Mouse (Mus musculus) liver, adult (tissue): ENCODE data around the gene Relch.
A peak's percentile ranks its signal among the peaks of the same experiment; 100 is the strongest.

ENCODE experiments used
- GATA4 ChIP-seq: IDR thresholded peaks from 2 replicates; pipeline ENCODE4 v1.6.1; 2014; ENCODE audit warnings: mild to moderate bottlenecking, low read length; ENCODE audit not compliant: insufficient replicate concordance

Relch gene

DNA sequence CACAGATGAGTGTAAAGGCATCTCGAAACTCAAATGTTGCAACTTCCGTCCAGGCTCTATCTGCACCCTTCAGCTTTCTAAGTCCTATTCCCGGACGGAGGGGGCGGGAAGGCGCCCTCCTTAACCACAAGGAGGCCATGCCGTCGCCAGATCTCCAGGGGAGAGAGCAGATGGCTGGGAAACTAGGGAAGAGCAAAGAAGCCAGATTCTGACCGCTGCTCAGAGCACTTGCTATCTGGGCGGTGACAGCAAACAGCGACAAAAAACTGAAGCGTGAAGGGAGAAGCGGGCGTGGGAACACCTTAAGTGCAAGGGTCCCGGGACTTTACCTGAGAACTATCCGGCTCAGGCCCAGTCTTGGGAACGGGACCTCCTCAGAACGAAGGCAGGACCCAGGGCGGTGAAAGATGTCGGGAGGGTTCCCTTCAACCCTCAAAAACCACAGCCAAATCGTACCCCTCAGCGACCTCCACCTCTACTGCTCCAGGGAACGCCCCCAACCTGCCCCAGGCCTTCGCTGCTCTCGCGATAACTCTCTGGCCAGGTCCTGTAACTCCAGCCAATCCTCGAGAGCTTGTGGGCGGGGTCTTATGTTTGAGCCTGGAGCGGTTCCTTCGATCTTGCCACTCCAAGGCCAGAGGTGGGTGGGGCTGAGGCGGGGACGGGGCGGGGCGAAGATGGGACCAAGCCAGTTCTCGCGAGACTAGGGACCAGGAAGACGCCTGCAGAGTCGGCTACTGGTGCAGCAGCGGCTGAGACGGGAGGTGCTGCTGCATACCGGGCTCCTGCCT lies at the start of gene Relch, which contains the start of gene Pign:
TSS of gene Relch (plus strand) at position 691 of the 791 bp plus-strand sequence.
TSS of gene Pign (minus strand) at position 507 of the 791 bp plus-strand sequence.
- TF ChIP-seq GATA4 = peak; percentile 24; the same call in 1 of the 2 replicates

DNA sequence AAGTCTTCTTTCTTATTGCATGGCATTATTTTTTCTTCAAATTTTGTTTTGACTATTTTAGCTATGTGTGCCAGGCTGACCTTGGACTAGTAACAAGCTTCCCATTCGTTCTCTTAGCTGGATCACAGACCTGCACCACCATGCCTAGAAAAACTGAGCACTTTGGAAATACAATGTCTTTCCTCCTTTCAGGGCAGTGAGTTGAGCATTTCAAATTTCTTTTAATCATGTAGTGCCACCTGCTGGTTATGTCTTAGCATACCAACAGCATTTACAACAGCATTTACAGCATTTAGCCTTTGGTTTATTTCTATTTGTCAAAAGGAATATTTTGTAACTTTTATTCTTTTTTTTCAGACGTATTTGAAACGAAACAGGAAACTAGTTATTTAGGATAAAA lies 33.2 kb upstream of the Relch start:
- TF ChIP-seq GATA4 = no peak

DNA sequence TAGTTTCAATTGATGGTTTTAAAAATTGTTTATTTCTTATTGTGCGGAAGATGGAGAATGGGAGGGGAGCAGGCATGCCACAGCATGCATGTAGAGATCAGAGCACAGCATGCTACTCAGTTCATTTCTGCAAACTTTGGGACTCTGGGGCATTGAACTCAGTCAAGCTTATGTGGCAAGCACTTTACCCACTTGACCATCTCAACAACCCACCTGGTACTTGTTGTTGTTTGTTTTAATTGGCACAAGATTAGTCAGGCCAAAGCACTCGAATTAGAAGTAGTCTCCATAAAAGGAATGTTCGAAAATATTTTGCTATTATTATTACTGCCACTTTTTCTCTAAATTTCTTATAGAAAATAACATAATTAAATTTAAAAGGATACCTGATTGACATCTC lies 19.6 kb upstream of the Relch start:
- no peak for TF ChIP-seq GATA4

DNA sequence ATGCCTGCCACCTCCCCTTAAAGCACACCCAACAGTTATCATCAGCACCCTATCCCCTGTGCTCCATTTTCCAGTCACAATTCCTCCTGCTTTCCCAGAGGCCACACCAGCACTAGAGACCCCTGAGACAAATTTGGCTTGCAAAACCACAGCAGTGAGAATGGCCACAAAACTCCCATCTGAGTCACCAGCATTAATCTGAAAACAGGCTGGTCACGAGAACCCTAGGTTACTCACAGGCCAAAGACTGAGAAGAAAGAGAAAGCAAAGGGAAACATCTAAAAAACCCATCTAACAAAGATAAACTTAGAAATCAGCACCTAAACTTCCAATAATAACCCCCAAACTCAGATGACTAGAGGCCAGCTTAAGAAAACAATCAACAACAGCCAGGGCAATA lies 13.0 kb upstream of the Relch start:
- TF ChIP-seq GATA4 = no peak

DNA sequence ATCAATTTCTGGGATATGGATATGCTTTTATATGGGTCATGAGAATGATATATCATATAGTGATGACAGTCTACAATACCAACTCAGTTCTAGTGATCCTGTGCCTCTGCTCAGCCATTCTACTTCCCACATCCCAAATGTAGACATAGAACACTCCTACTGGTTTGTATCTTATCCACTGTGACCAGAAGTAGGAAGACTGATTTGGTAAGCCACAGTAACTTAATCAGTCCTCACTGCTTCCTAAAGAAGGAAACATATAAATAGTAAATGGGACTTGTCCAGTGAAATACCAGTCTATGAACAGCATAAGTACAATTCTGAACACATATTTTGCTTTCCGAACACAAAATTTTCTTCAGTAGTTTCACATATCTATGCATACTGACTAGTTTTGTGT lies 9.7 kb upstream of the Relch start:
- TF ChIP-seq GATA4 = no peak

DNA sequence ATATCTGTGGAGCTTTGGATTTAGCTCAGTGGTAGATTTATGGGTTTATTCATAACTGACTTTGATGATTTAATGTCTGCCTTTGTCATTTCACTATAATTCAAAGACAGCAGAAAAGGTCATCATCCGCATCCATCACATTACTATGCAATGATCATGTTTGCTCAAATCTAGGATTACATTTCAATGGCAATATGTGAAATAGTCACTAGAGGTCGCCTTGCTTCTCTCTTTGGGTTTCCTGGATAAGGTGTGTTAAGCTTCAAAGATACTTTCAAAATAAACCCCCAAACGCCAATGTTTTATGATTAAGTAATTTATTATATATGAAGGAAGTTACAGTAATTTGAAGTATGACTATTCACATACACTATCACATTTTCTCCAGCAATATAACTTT lies 3.6 kb upstream of the Relch start:
- TF ChIP-seq GATA4 = no peak

DNA sequence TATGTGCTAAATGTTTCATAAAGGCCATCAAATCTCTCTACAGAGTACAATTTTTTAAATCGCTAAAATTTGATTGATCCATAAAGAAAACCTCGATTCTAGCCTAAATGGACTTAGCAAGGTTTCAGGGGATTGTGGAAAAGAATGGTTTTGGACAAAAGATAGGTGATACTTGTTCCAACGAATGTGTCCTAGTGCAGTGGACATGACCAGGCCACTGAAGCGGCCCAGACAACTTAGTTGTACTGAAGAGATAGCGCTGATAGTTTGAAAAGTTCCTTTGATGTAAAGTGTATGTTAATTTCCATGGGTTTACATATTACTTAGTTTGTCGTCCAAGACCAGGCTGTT lies 866 bp upstream of the Relch start:
- no peak for TF ChIP-seq GATA4

DNA sequence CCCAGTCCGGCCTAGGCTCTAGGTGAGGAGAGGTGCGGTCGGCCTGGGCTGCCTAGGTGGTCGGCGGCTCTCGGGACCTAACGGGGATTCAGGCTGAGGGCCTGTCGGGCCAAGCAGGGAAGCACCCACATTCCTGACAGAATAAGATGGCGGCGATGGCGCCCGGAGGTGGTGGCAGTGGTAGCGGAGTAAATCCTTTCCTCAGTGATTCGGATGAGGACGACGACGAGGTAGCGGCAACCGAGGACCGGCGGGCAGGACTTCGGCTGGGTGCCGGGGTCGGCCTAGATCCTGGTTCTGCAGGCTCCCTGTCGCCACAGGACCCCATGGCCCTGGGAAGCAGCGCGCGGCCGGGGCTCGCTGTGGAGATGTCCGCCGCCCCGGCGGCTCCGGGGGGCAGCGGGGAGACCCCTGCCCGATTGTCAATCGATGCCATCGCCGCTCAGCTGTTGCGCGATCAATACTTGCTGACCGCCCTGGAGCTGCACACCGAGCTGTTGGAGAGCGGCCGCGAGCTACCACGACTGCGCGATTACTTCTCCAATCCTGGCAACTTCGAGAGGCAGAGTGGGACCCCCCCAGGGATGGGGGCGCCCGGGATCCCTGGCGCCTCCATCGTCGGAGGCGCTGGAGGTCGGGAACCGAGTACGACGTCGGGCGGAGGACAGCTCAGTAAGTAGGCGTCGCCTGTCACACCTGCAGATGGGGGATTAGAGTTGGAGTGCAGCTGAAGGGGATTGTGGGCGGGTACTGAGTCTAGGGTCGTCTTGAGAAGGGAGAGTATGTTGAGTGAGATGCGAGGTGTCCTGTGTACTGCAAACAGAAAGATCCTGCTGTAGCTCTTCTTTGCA lies 526 bp downstream of the Relch start:
- TF ChIP-seq GATA4 = no peak

DNA sequence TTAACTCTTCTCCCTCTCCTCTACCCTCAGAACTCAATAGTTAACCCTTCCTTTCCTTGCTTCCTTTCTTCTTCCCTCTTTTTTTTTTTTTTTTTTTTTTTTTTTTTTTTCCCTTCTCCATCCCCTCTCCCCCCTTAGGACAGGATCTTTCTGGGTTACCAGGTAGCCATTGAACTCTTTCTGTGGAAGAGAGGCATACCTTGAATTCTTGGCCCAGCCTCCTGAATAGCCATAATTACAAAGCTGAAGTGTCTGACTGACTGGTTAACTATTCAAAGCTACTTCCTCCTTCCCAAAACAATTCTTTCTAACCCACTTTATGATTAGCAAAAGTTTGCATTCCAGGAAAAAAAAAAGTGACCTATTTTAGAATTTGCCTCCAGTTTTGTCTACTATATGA lies 6.0 kb downstream of the Relch start:
- no peak for TF ChIP-seq GATA4

DNA sequence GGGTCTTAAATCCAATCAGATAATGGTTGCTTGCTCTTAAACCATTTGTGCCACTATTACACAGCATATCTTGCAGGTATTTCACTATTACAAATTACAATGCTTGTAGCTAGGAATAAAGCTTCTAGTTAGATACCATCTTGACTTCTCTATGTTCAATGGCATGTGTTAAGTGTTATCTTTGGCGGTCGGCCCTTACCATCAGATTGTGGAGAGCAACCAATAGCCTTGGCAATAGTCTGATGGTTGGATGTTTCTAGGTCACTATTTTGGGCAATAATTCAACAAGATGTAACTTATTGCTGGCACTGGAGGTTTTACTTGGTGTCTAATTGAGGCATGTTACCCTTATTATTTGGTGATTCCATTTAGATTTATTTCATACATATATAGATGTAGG lies 11.1 kb downstream of the Relch start:
- TF ChIP-seq GATA4 = 0 out of 2 replicates have a peak, but pooled peaks have one; percentile 26

DNA sequence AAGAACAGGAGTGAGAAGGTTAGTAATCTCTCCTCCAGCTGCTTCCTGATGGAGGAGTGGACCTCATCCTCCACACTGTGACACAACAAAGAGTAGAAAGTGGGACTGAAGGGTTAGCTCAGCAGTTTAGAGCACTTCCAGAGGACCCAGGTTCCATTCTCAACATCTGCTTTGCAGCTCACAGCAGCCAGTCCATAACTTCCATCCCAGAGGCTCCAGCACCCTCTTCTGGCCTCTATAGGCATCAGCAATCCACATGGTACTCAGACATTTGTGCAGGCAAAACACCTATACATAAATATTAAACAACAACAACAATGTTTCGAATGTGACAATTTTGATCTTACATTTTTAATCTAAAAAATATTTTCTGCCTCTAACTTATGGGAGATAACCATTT lies 16.9 kb downstream of the Relch start:
- TF ChIP-seq GATA4 = no peak

DNA sequence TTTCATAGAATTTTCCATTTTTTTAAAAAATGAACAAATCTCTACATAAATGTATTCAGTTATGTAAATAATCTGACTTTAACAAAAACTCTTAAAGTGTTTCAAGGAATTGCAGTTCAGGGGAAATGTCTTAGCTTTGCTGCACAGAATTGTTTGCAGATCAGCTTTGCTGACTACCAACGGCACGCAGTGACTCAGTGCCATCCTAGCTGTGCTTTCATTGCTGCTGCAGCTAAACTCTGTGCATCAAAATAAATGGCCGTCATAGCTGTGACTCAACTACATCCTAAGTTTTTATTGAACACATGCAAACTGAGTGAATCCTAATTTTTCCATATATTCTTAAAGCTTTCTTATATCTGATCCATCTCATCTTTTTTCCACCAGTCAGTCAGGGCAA lies 21.8 kb downstream of the Relch start:
- TF ChIP-seq GATA4 = no peak

DNA sequence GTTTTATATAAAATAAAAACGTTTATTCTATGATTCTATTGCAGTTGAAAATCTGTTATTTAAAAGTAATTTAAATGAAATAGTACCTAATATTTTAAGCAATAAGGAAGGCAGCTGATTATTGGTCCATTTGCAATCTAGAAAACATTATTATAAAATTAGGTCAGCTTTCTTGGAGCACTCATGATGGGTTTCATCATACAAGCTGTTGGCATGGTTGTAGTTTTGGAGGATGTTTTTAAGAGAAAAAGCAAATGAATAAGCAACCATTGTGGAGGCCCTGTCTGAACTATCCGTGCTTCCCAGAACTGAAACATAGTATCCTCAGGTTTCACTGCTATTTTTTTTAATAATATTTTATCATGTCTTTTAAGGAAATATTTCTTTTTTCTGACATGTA lies 31.9 kb downstream of the Relch start:
- TF ChIP-seq GATA4 = no peak

DNA sequence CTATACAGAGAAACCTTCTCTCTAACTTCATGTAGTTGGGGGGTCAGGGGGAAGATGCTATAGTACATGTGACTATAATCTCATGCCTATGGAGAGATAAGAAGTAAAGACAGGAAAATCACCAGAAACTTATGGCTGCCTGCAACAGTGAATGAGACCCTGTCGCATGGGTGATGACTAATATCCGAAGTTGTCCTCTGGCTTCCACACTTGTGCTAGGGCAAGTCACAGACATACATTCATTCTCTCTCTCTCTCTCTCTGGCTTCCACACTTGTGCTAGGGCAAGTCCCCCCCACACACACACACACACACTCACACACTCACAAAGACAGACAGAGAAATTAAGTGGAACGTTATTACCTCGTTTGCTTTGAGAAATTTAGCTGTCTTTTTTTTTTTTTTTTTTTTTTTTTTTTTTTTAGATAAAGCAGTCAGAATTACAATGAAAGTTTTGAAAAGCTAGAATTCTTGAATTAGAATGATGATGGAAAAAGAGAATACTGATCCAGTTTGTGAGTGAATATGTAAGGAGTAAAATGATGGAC lies 37.4 kb downstream of the Relch start:
- no peak for TF ChIP-seq GATA4

DNA sequence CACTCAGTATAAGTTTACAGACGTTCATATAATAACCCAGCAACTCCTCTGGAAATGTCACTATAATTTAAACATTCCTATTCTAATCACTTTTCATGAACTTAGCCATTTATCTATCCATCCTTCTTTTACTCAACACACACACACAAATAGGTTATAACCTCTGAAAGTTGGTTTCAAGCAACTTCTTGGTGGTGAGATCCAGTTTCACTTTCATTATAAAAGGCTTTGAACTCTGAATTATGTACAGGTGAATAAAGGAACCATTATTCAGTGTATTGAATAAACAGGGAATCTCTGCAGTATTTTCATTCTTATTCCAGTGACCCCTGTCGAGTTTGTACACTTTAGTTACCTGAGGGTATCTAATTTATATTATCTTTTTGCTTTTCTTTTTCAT lies 45.8 kb downstream of the Relch start:
- no peak for TF ChIP-seq GATA4

DNA sequence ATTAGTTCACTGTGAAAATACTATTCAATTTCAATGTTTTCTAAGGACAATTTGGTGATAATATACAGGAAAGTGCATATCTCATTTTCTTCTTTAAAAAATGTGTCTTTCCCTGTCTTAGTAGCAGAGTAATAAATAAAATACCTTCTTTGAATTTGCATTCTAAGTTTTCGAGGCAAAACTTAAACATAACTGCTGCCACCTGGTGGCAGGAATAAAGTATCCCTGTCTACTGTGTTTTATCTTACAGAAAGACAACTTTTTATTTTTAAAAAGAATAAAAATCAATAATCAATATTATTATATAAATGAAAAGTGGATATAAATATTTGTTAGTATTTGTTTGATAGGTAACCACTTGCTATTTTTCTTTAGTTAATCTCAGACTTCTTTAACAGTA lies 47.6 kb downstream of the Relch start:
- no peak for TF ChIP-seq GATA4
